Mouse (Mus musculus) kidney, postnatal 10 days (tissue): ENCODE data around the gene Mllt6.
A peak's percentile ranks its signal among the peaks of the same experiment; 100 is the strongest.

Experiments
- DNase-seq: peaks from one replicate; pipeline ENCODE4 v3.0.0; 2021; ENCODE audit warnings: mixed read lengths

The Mllt6 gene

GRCm38 (mm10) chr11:97669829-97670228, 6.6 kb downstream of the Mllt6 start:
- peak; percentile 86 for DNase-seq

GRCm38 (mm10) chr11:97670234-97671176, 7.3 kb downstream of the Mllt6 start:
- no peak for DNase-seq

GRCm38 (mm10) chr11:97671177-97671527, 7.9 kb downstream of the Mllt6 start:
- DNase-seq = no peak

- no peak for DNase-seq
Observed at GRCm38 (mm10) chr11:97673148-97673547, 9.9 kb downstream of the Mllt6 start.

GRCm38 (mm10) chr11:97676050-97676754, 13.0 kb downstream of the Mllt6 start:
- no peak for DNase-seq

- peak; percentile 57 for DNase-seq
Observed at GRCm38 (mm10) chr11:97677381-97677780, 14.2 kb downstream of the Mllt6 start.

GRCm38 (mm10) chr11:97677842-97678241, 14.6 kb downstream of the Mllt6 start:
- DNase-seq = no peak

- no peak for DNase-seq
Observed at GRCm38 (mm10) chr11:97678301-97678700, 15.1 kb downstream of the Mllt6 start.

- peak; percentile 45 for DNase-seq
Observed at GRCm38 (mm10) chr11:97680430-97680829, 17.2 kb downstream of the Mllt6 start.

GRCm38 (mm10) chr11:97682504-97683055, 19.4 kb downstream of the Mllt6 start:
- DNase-seq = no peak

- DNase-seq = no peak
Observed at GRCm38 (mm10) chr11:97684063-97684680, 21.0 kb downstream of the Mllt6 start.

- peak; percentile 42 for DNase-seq
Observed at GRCm38 (mm10) chr11:97684766-97685165, 21.6 kb downstream of the Mllt6 start.

- peak; percentile 97 for DNase-seq
Observed at GRCm38 (mm10) chr11:97685613-97686321, 22.6 kb downstream of the Mllt6 start, which contains the start of gene Cisd3. Gene Cisd3 (plus strand): TSS chr11:97685826.

GRCm38 (mm10) chr11:97686322-97686908, 23.2 kb downstream of the Mllt6 start:
- DNase-seq = no peak

- no peak for DNase-seq
Observed at GRCm38 (mm10) chr11:97687061-97687460, 23.8 kb downstream of the Mllt6 start.

GRCm38 (mm10) chr11:97689861-97690260, 26.6 kb downstream of the Mllt6 start:
- peak; percentile 81 for DNase-seq

- DNase-seq = no peak
Observed at GRCm38 (mm10) chr11:97694435-97694834, 31.2 kb downstream of the Mllt6 start.

GRCm38 (mm10) chr11:97694921-97695711, 31.9 kb downstream of the Mllt6 start:
- DNase-seq = peak; percentile 64

GRCm38 (mm10) chr11:97695712-97696401, 32.6 kb downstream of the Mllt6 start:
- DNase-seq = no peak

GRCm38 (mm10) chr11:97696669-97697068, 33.5 kb downstream of the Mllt6 start:
- no peak for DNase-seq
